Mouse (Mus musculus) cerebellum, adult 2 months (tissue): ENCODE data around the gene Car6. TPM values are rescaled to one million over a fixed set of nuclear protein-coding genes. Genes with fewer than 3 reads are reported as not detected.

ENCODE experiments used
- DNase-seq, 2 experiments: peaks; one replicate each; pipeline ENCODE4 v3.0.0; 2021
- H3K27ac ChIP-seq: fragments of 200-500 bp; 2 replicates; pipeline ENCODE4 v1.5.1; 2012; ENCODE audit warnings: low read length, control low read depth, inconsistent platforms; ENCODE audit not compliant: insufficient read depth
- H3K27me3 ChIP-seq: fragments of 200-500 bp; 2 replicates; pipeline ENCODE4 v1.6.1; 2012; ENCODE audit warnings: inconsistent platforms, mild to moderate bottlenecking, low read length, moderate library complexity; ENCODE audit not compliant: control insufficient read depth, insufficient read depth
- H3K4me1 ChIP-seq: fragments of 200-500 bp; 2 replicates; pipeline ENCODE4 v1.6.1; 2011; ENCODE audit warnings: low read length; ENCODE audit not compliant: control insufficient read depth, insufficient read depth
- H3K4me3 ChIP-seq: fragments of 200-500 bp; replicated peaks from 2 replicates; pipeline ENCODE3; 2011; ENCODE audit warnings: mild to moderate bottlenecking, low read depth, low read length, control low read depth; ENCODE audit not compliant: insufficient read depth
- CTCF ChIP-seq: fragments of 200-500 bp; IDR thresholded peaks from 2 replicates; pipeline ENCODE4 v1.5.1; 2011; ENCODE audit warnings: low read depth, mild to moderate bottlenecking, control low read depth, low read length, moderate library complexity, borderline replicate concordance; ENCODE audit not compliant: insufficient read depth
- POLR2A ChIP-seq: fragments of 200-500 bp; IDR thresholded peaks from 2 replicates; pipeline ENCODE4 v1.6.1; 2011; ENCODE audit warnings: low read length, control low read depth, borderline replicate concordance; ENCODE audit not compliant: insufficient read depth
- WGBS: fragments of 180-500 bp; shearing (Covaris S2); methylation state at CpG from one replicate; pipeline ENCODE4 v1.1.7; 2018; 5-methylcytosine and 5-hydroxymethylcytosine counted together
- polyA plus RNA-seq: library from polyadenylated mRNA; depleted of rRNA; stranded (reverse); fragments of >200 nt; gene quantifications from 2 replicates; pipeline ENCODE4 v1.2.3, GENCODE M21; 2012

The Car6 gene
- polyA plus RNA-seq, 1 experiment: not detected

- 51% methylated on average over 11 of the region's 11 CpGs for WGBS
- TF ChIP-seq CTCF (no peak), POLR2A (no peak)
- DNase-seq: no peak
- H3K27me3 ChIP-seq: no peaks in the 10 kb centered on the region; the same call in 1 of the 2 replicates
- H3K27ac ChIP-seq: no peak overlapping the region
- H3K4me3 ChIP-seq: no peak overlapping the region
- no peaks in the 10 kb centered on the region for H3K4me1 ChIP-seq
Observed at GRCm38 (mm10) chr4:150188236-150188635, 12.9 kb downstream of the Car6 start.

GRCm38 (mm10) chr4:150181304-150181703 is 19.8 kb downstream of the Car6 start:
- WGBS: 92% methylated on average over 7 of the region's 7 CpGs
- no peaks in the 10 kb centered on the region for H3K27me3 ChIP-seq
- no peak overlapping the region for H3K4me3 ChIP-seq
- H3K27ac ChIP-seq: no peak overlapping the region
- no peaks in the 10 kb centered on the region for H3K4me1 ChIP-seq
- no peak for TF ChIP-seq CTCF
- no peak for TF ChIP-seq POLR2A
- DNase-seq: no peak

GRCm38 (mm10) chr4:150178131-150178530 is 23.0 kb downstream of the Car6 start:
- TF ChIP-seq CTCF (no peak), POLR2A (no peak)
- Histone ChIP-seq H3K4me3 (no peak overlapping the region), H3K27me3 (no peaks in the 10 kb centered on the region), H3K27ac (no peak overlapping the region), H3K4me1 (no peaks in the 10 kb centered on the region)
- WGBS: 82% methylated on average over 4 of the region's 4 CpGs
- DNase-seq: no peak

- 74% methylated on average over 8 of the region's 8 CpGs for WGBS
- H3K4me3 ChIP-seq: no peak overlapping the region
Observed at GRCm38 (mm10) chr4:150177122-150177521, 24.0 kb downstream of the Car6 start.

GRCm38 (mm10) chr4:150176535-150176934 is 24.6 kb downstream of the Car6 start:
- DNase-seq: peak; percentile 35 to 45
- TF ChIP-seq POLR2A (no peak), CTCF (peak; percentile 81)
- no peak overlapping the region for H3K27ac ChIP-seq
- no peaks in the 10 kb centered on the region for H3K27me3 ChIP-seq
- no peaks in the 10 kb centered on the region for H3K4me1 ChIP-seq
- WGBS: 2% methylated on average over 7 of the region's 7 CpGs
- no peak overlapping the region for H3K4me3 ChIP-seq

More at GRCm38 (mm10) chr4:150177122-150177521, 24.0 kb downstream of the Car6 start:
- no peaks in the 10 kb centered on the region for H3K4me1 ChIP-seq
- H3K27ac ChIP-seq: no peak overlapping the region
- no peak for DNase-seq
- TF ChIP-seq CTCF (no peak), POLR2A (no peak)
- no peaks in the 10 kb centered on the region for H3K27me3 ChIP-seq

- 94% methylated on average over 14 of the region's 14 CpGs for WGBS
- H3K4me3 ChIP-seq: no peak overlapping the region
- no peak overlapping the region for H3K27ac ChIP-seq
- no peaks in the 10 kb centered on the region for H3K27me3 ChIP-seq
- no peak for DNase-seq
- H3K4me1 ChIP-seq: no peaks in the 10 kb centered on the region
- TF ChIP-seq CTCF (peak; percentile 14; the same call in 1 of the 2 replicates), POLR2A (no peak)
Observed at GRCm38 (mm10) chr4:150174027-150174426, 27.1 kb downstream of the Car6 start.

- Histone ChIP-seq H3K27me3 (no peaks in the 10 kb centered on the region), H3K4me3 (no peak overlapping the region), H3K27ac (no peak overlapping the region), H3K4me1 (no peaks in the 10 kb centered on the region)
- TF ChIP-seq POLR2A: no peak
- peak; percentile 57 for TF ChIP-seq CTCF
- peak; percentile 30 to 40 for DNase-seq
- 59% methylated on average over 10 of the region's 10 CpGs for WGBS
Observed at GRCm38 (mm10) chr4:150173281-150173680, 27.9 kb downstream of the Car6 start.

GRCm38 (mm10) chr4:150172107-150172506 is 29.0 kb downstream of the Car6 start:
- H3K4me1 ChIP-seq: no peaks in the 10 kb centered on the region
- H3K27me3 ChIP-seq: no peaks in the 10 kb centered on the region
- no peak overlapping the region for H3K27ac ChIP-seq
- 81% methylated on average over 8 of the region's 8 CpGs for WGBS
- no peak overlapping the region for H3K4me3 ChIP-seq
- TF ChIP-seq CTCF (no peak), POLR2A (no peak)
- DNase-seq: no peak

GRCm38 (mm10) chr4:150168406-150168805 is 32.7 kb downstream of the Car6 start:
- TF ChIP-seq CTCF: no peak
- TF ChIP-seq POLR2A: no peak
- Histone ChIP-seq H3K4me1 (no peaks in the 10 kb centered on the region), H3K4me3 (no peak overlapping the region), H3K27me3 (no peaks in the 10 kb centered on the region), H3K27ac (no peak overlapping the region)
- 36% methylated on average over 10 of the region's 10 CpGs for WGBS
- DNase-seq: no peak
